Mouse (Mus musculus) testis, adult 2 months (tissue): Measurements from ENCODE around the gene Rbms2. TPM values are rescaled to one million over a fixed set of nuclear protein-coding genes. Genes with fewer than 3 reads are reported as not detected.

Source experiments
- H3K27ac ChIP-seq: fragments of 200-500 bp; 2 replicates; pipeline ENCODE4 v1.5.1; 2012; ENCODE audit warnings: low read depth, low read length; ENCODE audit not compliant: control insufficient read depth, insufficient read depth
- H3K27me3 ChIP-seq: fragments of 200-500 bp; 2 replicates; pipeline ENCODE4 v1.6.1; 2012; ENCODE audit warnings: mild to moderate bottlenecking, low read length, moderate library complexity; ENCODE audit not compliant: control insufficient read depth, insufficient read depth
- H3K36me3 ChIP-seq: fragments of 200-500 bp; 2 replicates; pipeline ENCODE4 v1.6.1; 2012; ENCODE audit warnings: mild to moderate bottlenecking, low read length; ENCODE audit not compliant: control insufficient read depth, insufficient read depth
- H3K4me1 ChIP-seq: fragments of 200-500 bp; 2 replicates; pipeline ENCODE4 v1.6.1; 2012; ENCODE audit warnings: low read length; ENCODE audit not compliant: control insufficient read depth, insufficient read depth
- H3K4me3 ChIP-seq: fragments of 200-500 bp; 2 replicates; pipeline ENCODE4 v1.5.1; 2012; ENCODE audit warnings: low read depth, mild to moderate bottlenecking, low read length, moderate library complexity, mixed read lengths; ENCODE audit not compliant: control insufficient read depth
- CTCF ChIP-seq: fragments of 200-500 bp; IDR thresholded peaks from 2 replicates; pipeline ENCODE4 v1.5.1; 2012; ENCODE audit warnings: low read depth, mild to moderate bottlenecking, inconsistent platforms, low read length, moderate library complexity; ENCODE audit not compliant: control insufficient read depth, insufficient read depth, insufficient replicate concordance
- POLR2A ChIP-seq: fragments of 200-500 bp; IDR thresholded peaks from 2 replicates; pipeline ENCODE4 v1.6.1; 2012; ENCODE audit warnings: low read depth, mild to moderate bottlenecking, inconsistent platforms, low read length, moderate library complexity; ENCODE audit not compliant: control insufficient read depth
- polyA plus RNA-seq: library from polyadenylated mRNA; depleted of rRNA; stranded (reverse); fragments of >200 nt; gene quantifications from 2 replicates; pipeline ENCODE4 v1.2.3, GENCODE M21; 2012

Gene Rbms2
- polyA plus RNA-seq, 1 experiment: 19.4 TPM

DNA sequence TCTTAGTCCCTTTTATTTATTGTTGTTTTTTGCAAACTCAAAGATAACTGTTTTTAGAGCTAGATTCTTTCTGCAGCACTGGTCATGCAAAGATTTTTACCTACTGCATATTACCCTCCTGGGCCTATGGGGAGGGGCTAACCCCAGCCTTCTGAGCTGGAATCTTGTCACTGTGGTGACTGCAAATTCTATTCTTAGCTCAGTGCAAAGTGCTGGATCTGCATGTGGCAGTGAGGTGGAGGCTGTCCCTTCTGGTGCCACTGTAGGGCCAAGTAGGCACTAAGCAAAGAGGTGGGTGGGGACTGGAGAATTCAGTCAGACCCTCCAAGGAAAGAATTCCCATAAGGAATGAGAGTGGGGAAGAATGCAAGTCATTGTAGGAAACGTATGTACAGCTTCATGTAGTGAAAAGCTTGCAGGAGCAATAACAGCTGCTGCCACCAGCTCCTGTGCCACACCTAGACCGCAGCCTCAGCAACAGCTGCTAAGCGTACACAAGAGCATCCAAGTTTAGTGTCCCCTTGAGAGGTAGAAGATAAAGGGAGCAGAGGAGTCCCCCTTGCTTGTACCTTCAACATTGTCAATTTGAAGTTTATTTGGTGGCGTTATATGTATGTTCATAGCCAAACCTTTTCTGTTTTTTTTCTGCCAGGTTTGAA lies 69.9 kb downstream of the Rbms2 start:
- Histone ChIP-seq H3K36me3 (peaks cover 9% of the 10 kb centered on the region), H3K27ac (no peak overlapping the region), H3K4me1 (no peaks in the 10 kb centered on the region; the same call in 1 of the 2 replicates), H3K27me3 (no peaks in the 10 kb centered on the region), H3K4me3 (no peak overlapping the region)
- TF ChIP-seq POLR2A (no peak), CTCF (no peak)

DNA sequence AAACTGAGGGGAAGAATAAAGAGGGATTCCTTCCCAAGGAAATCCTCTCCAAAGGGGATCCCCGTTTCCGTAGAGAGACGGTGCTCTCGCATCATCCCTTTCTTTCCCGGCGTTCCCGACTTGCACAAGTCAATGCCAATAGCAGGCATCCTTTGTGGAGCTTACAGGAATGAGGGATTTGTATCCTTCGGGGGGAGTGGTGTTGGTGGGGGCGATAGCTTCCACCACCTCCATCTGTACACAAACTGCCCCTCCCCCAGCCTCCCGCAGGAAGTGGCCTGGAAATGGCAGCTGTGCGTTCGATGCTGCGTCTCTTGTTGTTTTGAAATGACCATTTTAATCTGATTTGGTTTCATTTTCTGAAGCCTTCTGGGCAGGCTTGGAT lies 82.5 kb downstream of the Rbms2 start:
- Histone ChIP-seq H3K27ac (peak overlapping the region; percentile 79), H3K36me3 (no peaks in the 10 kb centered on the region; the same call in 1 of the 2 replicates), H3K27me3 (no peaks in the 10 kb centered on the region), H3K4me3 (peak overlapping the region; percentile 91), H3K4me1 (peaks cover 12% of the 10 kb centered on the region)
- TF ChIP-seq CTCF (no peak), POLR2A (no peak)

DNA sequence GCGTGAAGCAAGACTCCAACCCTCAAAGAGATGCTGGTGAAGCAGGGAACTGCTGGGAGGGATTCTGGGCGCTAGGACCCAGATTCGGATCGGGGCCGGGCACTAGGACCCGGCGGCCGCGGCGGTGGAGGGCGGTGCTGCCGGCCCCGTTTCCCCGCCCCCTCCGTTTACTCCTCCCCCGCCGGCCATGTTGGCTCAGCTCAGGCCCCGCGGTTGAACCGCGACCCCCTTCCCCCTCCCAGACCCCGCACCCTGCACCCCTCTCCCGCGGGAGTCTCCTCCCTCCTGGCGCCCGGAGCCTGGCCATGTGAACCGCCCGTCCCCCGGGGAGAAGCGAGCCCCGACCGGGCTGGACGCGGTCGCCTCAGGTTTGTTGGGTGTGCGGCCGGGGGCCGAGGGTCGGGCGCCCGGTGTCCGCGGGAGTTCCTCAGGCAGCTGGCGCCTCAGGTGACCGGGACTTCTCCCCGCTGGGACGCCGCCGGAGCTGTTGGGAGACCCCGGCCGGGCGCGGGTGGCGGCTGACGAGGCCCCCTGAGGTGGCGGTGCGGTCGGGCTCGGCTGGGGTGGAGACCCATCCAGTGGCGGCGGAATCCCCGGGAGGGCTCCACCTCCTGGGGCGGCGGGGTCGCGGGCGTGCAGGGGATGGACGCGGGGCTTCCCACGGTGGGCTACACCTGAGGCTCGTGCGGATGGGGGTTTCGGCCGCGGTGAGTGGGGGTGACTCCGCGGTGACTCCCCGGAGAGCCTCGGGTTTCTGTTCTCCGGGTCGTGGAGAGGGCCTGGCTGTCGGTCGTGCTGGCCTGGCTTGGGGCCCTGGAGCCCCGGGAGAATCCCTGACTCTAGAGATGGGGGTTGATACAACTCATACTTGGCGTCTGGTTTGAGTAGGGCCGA lies 83.2 kb downstream of the Rbms2 start:
- no peaks in the 10 kb centered on the region for H3K27me3 ChIP-seq
- TF ChIP-seq POLR2A (no peak), CTCF (no peak)
- H3K36me3 ChIP-seq: no peaks in the 10 kb centered on the region; the same call in 1 of the 2 replicates
- peak overlapping the region; percentile 79 for H3K27ac ChIP-seq
- peak overlapping the region; percentile 91 for H3K4me3 ChIP-seq
- H3K4me1 ChIP-seq: peaks cover 12% of the 10 kb centered on the region

DNA sequence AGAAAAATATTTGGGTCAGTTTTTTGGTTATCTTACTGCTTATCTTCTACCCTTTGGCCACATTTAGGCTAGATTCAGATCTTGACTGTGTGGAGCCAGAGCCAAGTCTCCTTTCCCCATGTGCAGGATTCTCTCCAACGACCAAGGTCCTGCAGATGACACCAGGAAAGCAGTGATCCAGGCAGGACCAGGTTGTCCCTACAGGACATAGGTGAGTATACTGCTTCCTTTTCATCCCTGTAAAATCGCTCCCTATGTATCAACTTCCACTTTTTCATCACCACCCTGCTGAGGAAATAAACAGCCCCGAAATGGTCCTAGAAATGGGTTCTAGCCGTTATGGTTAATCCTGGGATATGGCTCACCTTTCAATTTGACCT lies 83.8 kb downstream of the Rbms2 start:
- Histone ChIP-seq H3K27me3 (no peaks in the 10 kb centered on the region), H3K4me1 (peaks cover 14% of the 10 kb centered on the region), H3K36me3 (no peaks in the 10 kb centered on the region; the same call in 1 of the 2 replicates), H3K4me3 (peak overlapping the region; percentile 91), H3K27ac (peak overlapping the region; percentile 61)
- TF ChIP-seq CTCF: no peak
- no peak for TF ChIP-seq POLR2A

DNA sequence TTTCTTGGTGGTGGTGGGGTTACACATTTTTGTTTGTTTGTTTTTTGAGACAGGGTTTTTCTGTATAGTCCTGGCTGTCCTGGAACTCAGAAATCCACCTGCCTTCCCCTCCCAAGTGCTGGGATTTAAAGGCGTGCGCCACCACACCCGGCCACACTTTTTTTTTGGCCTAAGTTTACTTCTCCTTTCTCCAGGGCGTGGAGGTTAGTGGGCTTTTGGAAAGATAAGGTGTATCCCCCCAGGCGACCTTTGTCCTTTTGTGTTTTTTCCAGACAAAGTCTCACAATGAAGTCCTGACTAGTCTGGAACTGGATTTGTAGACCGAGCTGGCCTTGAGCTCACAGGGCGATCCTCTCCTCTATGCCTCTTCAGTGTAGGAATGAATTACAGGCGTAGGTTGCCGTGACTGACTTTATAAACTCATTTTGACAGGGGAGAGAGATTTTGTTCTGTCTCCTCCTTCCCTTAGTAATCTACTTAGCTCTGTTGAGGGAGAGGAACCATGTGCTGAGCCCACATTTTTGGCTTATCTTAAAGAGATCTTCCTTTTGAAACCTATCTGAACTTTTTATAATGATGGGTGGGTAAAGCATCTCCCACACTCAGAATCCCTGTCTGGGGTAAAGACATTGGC lies 85.0 kb downstream of the Rbms2 start:
- H3K27me3 ChIP-seq: no peaks in the 10 kb centered on the region
- TF ChIP-seq CTCF (no peak), POLR2A (no peak)
- H3K27ac ChIP-seq: peak overlapping the region; percentile 96
- peak overlapping the region; percentile 91 for H3K4me3 ChIP-seq
- peaks cover 17% of the 10 kb centered on the region for H3K4me1 ChIP-seq
- no peaks in the 10 kb centered on the region; the same call in 1 of the 2 replicates for H3K36me3 ChIP-seq

DNA sequence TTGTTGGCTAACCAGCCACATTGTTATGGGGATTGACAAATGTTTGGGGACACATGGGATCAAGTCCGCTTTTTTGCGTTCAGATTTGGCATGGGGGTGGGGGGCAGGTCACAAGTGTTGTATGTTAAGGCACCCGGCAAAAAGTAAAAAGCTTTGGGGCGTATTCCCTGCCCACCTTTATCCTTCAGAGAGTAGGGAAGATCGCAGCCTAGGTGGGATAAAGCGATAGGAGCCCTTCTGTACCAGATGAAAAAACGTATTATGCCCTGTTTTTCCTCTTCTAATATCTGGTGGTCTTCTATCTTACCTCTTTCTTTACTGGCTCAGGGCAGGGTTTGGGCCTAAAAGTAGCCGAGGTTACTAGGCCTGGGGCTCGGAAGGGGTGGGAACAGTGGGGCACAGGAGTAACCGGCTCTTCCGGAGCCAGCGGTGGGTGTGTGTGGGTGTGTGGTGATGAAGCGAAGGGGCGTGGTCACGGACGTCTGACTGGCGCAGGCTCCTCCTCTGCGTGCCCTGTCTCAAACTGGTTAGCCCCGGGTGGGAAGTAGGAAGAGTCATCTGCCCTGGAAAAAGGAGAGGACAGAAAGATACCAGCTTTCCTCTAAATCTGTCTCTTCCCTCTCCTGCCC lies 85.6 kb downstream of the Rbms2 start:
- H3K27ac ChIP-seq: peak overlapping the region; percentile 96
- H3K36me3 ChIP-seq: no peaks in the 10 kb centered on the region; the same call in 1 of the 2 replicates
- no peaks in the 10 kb centered on the region for H3K27me3 ChIP-seq
- peak overlapping the region; percentile 91 for H3K4me3 ChIP-seq
- TF ChIP-seq POLR2A: peak; percentile 80
- TF ChIP-seq CTCF: no peak
- peaks cover 17% of the 10 kb centered on the region for H3K4me1 ChIP-seq
